Mouse (Mus musculus) kidney, postnatal 14 days (tissue): ENCODE data around the gene Lypd5.
A peak's percentile ranks its signal among the peaks of the same experiment; 100 is the strongest.

Source experiments
- DNase-seq: peaks from one replicate; pipeline ENCODE4 v3.0.0; 2022; ENCODE audit warnings: mixed read lengths

Gene Lypd5

DNA sequence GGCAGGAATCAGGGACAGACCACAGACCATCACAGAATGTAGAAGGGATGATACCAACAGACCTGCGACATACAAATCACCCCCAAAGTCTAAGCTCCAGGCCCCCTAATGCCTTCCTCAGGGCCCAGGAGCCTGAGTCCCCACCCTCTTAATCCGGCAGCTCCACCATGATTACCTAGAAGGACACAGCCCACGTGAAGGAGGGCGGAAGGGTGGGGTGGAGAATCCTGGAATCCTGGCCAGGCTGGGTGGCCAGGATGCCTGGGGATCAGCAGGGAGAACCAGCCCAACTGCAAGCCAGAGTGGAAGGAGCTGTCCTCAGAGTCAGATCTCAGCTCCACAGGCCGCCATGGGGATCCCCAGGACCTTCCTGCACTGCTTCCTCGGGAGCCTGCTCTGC is at the start of gene Lypd5:
Lypd5 (plus strand) TSS at position 301 of the 400 bp plus-strand sequence.
- DNase-seq, result no peak

DNA sequence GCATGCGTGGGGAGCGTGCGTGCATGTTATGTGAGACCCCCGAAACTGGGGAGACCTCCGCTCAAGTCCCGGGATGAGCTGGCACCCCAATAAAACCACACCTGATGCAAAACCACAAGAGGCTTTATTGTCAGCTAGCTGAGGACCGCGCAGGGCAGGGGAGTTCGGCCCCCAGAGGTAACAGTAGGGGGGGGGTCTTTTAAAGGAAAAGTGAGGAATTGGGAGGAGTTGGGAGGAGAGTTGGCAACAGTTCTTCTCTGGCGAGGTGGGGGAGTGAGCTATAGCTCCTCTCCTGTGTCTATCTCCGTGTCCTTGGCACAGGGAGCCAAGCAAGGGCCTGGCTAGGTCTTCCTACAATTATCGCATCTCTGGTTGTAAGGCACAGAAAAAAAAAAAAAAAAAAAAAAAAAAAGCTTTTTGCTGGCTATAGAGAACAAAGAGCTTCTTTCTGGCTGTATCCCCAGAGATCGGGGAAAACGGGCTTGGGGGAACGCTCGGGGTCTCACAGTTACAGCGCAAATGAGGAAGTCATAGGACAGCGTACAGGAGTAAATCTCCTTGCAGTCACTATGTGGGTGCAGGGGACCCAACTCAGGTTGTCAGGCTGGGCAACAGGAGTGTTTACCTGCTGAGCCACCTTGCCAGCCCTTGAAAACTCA is 49.0 kb upstream of the Lypd5 start:
- DNase-seq, result peak; percentile 8

DNA sequence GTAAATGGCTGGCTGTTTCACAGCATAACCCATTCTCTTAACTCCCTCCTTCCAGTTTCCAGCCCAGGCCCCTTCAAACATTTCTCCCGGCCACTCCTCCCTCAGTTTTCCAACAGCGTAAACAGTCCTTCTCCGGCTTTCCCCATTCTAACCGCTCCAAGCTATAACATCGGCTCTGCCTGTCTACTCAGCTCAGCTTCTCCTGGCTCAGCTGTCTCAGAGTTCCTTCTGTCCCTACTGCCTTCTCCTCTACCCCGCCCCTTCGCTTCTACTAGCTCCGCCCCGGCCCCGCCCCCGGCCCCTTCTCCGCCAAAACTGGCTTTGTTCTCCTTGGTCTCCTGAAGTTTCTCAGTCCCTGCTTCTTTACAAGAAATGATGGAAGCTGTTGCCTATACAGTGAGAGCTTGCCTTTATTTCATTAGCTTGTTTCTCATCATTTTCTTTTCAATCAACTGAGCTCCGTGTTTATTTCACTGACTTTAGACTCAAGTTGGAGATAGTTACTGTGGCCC is 48.2 kb upstream of the Lypd5 start, which contains the start of gene Zfp61:
Zfp61 (minus strand) TSS at position 462 of the 512 bp plus-strand sequence.
- peak; percentile 48 for DNase-seq

- DNase-seq, result peak; percentile 34
These were observed 33.0 kb upstream of the Lypd5 start for GRCm38 (mm10) chr7:24315726-24316566.

DNA sequence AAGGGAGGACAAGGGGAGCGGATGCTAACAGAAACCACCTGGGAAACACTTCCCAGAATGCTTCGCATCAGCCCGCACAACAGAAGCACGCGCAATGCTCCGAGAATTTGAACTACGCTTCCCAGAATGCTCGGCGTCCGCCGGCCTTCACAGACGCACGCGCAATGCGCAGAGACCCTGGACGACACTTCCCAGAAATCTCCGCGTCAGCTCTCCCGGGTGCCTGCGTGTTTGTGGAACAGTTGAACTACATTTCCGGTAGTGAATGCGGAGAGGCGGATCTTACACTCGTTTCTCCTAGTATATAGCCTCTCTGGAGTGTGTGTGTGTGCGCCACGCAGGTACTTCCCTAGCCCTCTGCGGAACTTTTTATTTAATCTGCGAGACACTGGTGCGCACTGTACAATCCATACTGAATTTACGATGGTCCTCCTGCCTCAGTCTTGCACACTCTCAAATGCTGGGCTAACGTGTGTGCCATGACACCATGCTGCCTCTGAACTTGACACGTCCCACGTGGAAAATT is 32.4 kb upstream of the Lypd5 start, which contains the start of gene Zfp94:
Zfp94 (minus strand) TSS at position 100 of the 526 bp plus-strand sequence.
- peak; percentile 97 for DNase-seq

- no peak for DNase-seq
These were observed 30.1 kb upstream of the Lypd5 start for GRCm38 (mm10) chr7:24318942-24319341.

DNA sequence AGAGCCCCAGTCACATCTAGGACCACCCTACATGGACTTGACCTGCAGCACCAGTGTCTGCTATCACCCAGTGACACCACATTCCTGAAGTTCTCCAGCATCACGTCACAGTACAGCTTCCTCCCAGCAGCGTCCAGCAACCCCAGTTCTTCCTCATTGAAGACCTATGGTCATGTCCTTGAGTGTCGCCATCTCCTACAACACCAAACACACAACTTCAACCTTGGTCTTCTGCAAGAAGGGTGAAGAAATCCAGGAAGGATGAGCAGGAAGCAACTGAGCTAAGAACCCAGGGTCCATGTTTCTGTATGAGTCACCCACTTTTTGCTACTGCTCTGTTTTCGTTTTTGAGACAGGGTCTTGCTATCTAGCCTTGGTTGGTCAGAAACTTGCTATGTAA is 26.4 kb upstream of the Lypd5 start:
- DNase-seq, result no peak

GRCm38 (mm10) chr7:24325197-24325596 is 23.8 kb upstream of the Lypd5 start:
- DNase-seq, result no peak

DNA sequence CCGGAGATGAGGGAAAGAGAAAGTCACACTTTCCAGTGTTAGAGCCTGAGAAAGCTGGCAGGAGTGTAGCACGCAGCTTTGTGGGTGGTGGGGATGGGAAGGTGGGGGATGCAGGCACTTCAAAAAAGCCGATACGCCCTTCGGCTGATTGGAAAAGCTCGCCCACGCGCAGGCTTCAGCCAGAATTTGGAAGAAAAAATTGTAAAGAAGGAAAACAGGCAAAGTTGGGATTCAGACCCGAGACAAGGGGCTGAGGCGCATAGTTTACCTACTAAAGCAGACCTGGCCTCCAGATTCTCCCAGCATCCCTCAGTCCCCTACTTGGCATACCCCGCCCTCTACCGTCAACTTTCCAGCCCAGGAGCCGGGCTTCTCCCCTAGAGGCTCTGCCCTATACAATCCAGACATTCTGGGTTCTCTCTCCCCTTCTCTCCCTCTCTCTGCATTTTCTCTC is 23.3 kb upstream of the Lypd5 start:
- peak; percentile 7 for DNase-seq

- DNase-seq, result no peak
These were observed 22.5 kb upstream of the Lypd5 start for GRCm38 (mm10) chr7:24326273-24327135.

DNA sequence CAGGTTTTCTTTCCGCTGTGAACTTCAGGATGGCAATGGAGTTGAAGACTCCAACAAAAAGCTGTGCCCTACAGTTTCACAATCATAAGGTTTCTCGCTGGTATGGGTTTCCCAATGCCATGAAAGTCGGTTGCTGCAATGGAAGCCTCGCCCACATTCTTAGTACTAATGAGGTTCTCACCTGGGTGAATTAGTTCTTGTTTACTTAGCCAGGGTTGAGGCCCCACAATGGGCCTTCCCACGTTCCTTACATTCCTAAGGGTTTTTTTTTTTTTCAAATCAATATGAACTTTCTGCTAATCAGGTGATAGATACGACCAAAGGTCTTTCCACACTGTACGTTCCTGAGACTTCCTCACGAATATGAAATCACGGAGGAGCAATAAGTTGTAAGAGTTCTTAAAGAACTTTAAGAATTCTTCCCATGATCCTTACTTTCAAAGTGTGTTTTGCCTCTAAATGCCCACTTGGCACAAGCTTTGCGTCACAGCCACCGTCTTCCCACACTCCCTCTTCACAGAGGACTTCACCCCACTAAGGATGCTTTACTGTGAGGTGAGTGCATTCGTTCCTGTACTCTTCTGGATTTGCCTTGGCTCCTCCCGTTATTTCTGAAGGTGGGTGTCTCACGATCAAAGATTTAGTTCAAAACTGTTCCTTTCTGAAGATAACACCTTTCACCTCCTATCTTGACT is 21.6 kb upstream of the Lypd5 start:
- DNase-seq, result no peak

GRCm38 (mm10) chr7:24333304-24333986 is 15.6 kb upstream of the Lypd5 start, which contains the start of gene Tescl:
TSS of gene Tescl (minus strand) at chr7:24333936.
- peak; percentile 8 for DNase-seq

DNA sequence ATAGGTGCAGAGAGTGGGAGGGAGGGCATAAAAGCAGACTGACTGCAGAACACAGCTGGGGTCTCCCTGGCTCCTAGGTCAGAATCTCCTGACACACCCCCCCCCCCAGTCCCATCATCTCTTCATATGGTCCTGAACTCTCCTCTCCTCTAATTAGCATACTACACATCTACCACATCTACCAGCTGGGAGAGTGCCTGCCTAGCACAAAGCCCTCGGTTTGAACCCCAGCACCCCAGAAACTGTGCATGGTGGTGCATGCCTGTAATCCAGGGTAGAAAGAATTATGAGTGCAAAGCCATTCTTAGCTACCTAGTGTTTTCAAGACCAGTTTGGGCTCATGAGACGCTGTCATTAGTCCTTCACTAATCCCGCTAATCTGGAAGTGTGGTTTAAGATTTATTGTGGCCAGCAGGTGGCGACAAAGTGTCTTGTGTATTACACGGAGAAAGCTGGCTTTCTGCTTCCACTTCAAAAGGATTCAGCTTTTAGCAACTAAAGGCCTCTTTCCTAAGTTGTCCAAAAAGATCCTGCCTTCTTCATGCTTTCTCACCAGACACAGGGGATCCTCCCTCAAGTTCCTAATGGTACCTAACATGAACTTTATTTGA is 13.2 kb upstream of the Lypd5 start:
- DNase-seq, result peak; percentile 71

GRCm38 (mm10) chr7:24338241-24338640 is 10.8 kb upstream of the Lypd5 start:
- no peak for DNase-seq

GRCm38 (mm10) chr7:24343701-24344272 is 5.2 kb upstream of the Lypd5 start:
- DNase-seq, result no peak

DNA sequence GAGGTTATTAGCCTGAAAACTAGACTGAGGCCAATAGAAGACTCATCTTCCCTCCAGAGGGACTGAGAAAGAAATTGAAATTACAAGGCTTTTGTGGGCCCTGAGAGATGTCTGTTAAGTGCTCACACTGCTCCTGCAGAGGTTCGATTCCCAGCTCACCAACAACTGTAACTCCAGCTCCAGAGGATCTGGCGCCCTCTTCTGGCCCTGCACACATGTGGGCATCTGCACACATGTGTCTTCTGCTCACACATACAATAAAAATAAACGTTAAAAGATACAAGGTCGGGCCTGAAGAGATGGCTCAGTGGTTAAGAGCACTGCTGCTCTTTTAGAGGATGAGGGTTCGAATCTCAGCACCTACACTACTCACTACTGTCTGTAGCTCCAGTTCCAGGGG is 2.6 kb upstream of the Lypd5 start:
- no peak for DNase-seq

GRCm38 (mm10) chr7:24355646-24356045 is 6.7 kb downstream of the Lypd5 start:
- DNase-seq, result no peak

DNA sequence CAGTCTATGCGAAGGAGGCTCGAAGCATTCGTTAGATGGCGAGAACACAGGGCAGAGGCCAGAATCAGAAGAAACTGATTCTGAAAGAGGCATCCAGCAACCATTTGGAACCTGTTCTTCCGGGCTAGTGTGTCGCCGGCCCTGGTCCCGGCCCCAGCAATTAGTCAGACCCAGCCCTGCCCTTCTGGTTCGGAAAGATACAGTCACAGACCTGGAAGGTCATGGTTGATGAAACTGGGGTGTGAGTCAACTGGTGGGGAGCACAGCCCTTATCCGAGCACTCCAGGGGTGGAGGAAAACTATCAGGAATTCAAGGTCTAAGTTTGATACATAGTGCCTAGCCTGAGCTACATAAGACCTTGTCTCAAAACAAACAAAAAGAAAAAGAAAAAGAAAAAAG is 7.1 kb downstream of the Lypd5 start:
- DNase-seq, result no peak

- no peak for DNase-seq
These were observed 8.9 kb downstream of the Lypd5 start for GRCm38 (mm10) chr7:24357899-24358298.

DNA sequence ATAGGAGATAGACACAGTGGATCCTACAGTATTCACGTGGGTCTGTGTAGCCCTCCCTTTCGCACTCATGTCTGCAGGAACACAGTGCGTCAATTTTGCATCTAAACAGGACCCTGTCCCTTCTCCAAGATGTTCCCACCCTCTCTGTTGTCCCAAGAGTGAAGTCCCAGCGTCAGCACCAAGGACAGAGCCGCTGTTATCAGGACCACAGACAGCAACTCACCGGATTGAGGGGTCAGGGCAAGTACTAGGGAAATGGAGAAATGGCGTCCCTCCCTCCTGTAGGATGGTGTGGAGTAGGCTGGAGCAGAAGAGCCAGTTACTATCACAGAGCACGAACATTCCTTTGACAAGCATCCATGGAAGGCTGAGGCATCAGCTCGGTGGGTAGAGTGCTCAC is 10.3 kb downstream of the Lypd5 start:
- DNase-seq, result peak; percentile 24
